Mouse (Mus musculus): ENCODE data around the gene Kif6.

- TF ChIP-seq POLR2A (IDR thresholded peaks at IDR 0.05; ENCODE audit: borderline replicate concordance, insufficient read depth, low read length), result no peak
- no peak for TF ChIP-seq CTCF (IDR thresholded peaks at IDR 0.05; ENCODE audit: borderline replicate concordance, insufficient read depth, low read depth, low read length)
These were observed 308.5 kb downstream of the Kif6 start for GRCm38 (mm10) chr17:49923429-49923828.

Data from cerebellum, adult 2 months (tissue).